Mouse (Mus musculus): Measurements from ENCODE around the gene Tpte. TPM values are rescaled to one million over a fixed set of nuclear protein-coding genes. Genes with fewer than 3 reads are reported as not detected.

The Tpte gene
- total and polyA plus RNA-seq, 3 experiments: not detected

- TF ChIP-seq TBP (IDR thresholded peaks at IDR 0.05; ENCODE audit: low read depth, low read length) (no peak), UBTF (IDR thresholded peaks at IDR 0.05; ENCODE audit: borderline replicate concordance, insufficient read depth, low read depth, low read length) (no peak), USF2 (IDR thresholded peaks at IDR 0.05; ENCODE audit: borderline replicate concordance in 1 of 2, insufficient read depth in 1 of 2, low read depth in 1 of 2, low read length in 2 of 2) (no peak), KAT2A (conservative IDR thresholded peaks at IDR 0.05; ENCODE audit: low read depth, low read length) (no peak), JUND (IDR thresholded peaks at IDR 0.05; ENCODE audit: low read depth, low read length) (no peak), RCOR1 (IDR thresholded peaks at IDR 0.05; ENCODE audit: low read depth, low read length) (no peak), POLR2AphosphoS2 (IDR thresholded peaks at IDR 0.05; ENCODE audit: low read length) (no peak), GABPA (IDR thresholded peaks at IDR 0.05; ENCODE audit: low read depth, low read length) (no peak), MAZ (IDR thresholded peaks at IDR 0.05; ENCODE audit: low read depth, low read length) (no peak), GATA1 (IDR thresholded peaks at IDR 0.05; ENCODE audit: low read depth, low read length) (no peak)
- H3K4me1 ChIP-seq (ENCODE audit: control insufficient read depth in 1 of 2, insufficient read depth in 2 of 2, low read length in 2 of 2): no peaks in the 10 kb centered on the region
- no peaks in the 10 kb centered on the region for H3K27me3 ChIP-seq (ENCODE audit: control insufficient read depth in 1 of 2, insufficient read depth in 2 of 2, low read length in 2 of 2)
Observed at GRCm38 (mm10) chr8:22335426-22335825, 52.2 kb downstream of the Tpte start.

GRCm38 (mm10) chr8:22359359-22359758 is 76.1 kb downstream of the Tpte start:
- Histone ChIP-seq H3K9me3 (replicated peaks; ENCODE audit: insufficient read depth, low read length) (no peaks in the 10 kb centered on the region), H3K36me3 (ENCODE audit: control insufficient read depth in 1 of 2, insufficient read depth in 2 of 2, low read length in 2 of 2) (no peaks in the 10 kb centered on the region), H3K9ac (ENCODE audit: control insufficient read depth, low read depth, low read length, poor library complexity, severe bottlenecking) (no peak overlapping the region), H3K27ac (ENCODE audit: control insufficient read depth, low read depth, low read length) (no peak overlapping the region), H3K27me3 (ENCODE audit: control insufficient read depth in 1 of 2, insufficient read depth in 2 of 2, low read length in 2 of 2) (peaks cover 0 to 1% of the 10 kb centered on the region in 2 experiments; a peak in 2 of 4 replicates), H3K4me1 (ENCODE audit: control insufficient read depth in 1 of 2, insufficient read depth in 2 of 2, low read length in 2 of 2) (no peaks in the 10 kb centered on the region), H3K79me2 (ENCODE audit: control insufficient read depth, insufficient read depth, low read length, poor library complexity) (no peaks in the 10 kb centered on the region; the same call in 1 of the 2 replicates), H3K4me3 (ENCODE audit: control insufficient read depth in 1 of 2, insufficient read depth in 1 of 2, low read depth in 2 of 2, low read length in 2 of 2) (no peak overlapping the region)
- no peak for TF ChIP-seq ZC3H11A (IDR thresholded peaks at IDR 0.05; ENCODE audit: low read depth, low read length)
- TF ChIP-seq POLR2A (IDR thresholded peaks at IDR 0.05; ENCODE audit: control insufficient read depth in 1 of 2, insufficient read depth in 1 of 2, low read depth in 1 of 2, low read length in 2 of 2, poor library complexity in 1 of 2): no peak
- TF ChIP-seq RAD21 (IDR thresholded peaks at IDR 0.05; ENCODE audit: low read depth, low read length): no peak
- TF ChIP-seq POLR2AphosphoS5 (IDR thresholded peaks at IDR 0.05; ENCODE audit: borderline replicate concordance, low read depth, low read length): no peak
- TF ChIP-seq MYC (IDR thresholded peaks at IDR 0.05; ENCODE audit: low read depth, low read length): no peak
- TF ChIP-seq MAFK (IDR thresholded peaks at IDR 0.05; ENCODE audit: borderline replicate concordance, low read depth, low read length): no peak
- TF ChIP-seq E2F4 (IDR thresholded peaks at IDR 0.05; ENCODE audit: borderline replicate concordance, low read depth, low read length): no peak
- TF ChIP-seq JUND (IDR thresholded peaks at IDR 0.05; ENCODE audit: low read depth, low read length): no peak
- TF ChIP-seq USF1 (IDR thresholded peaks at IDR 0.05; ENCODE audit: low read depth, low read length): no peak
- TF ChIP-seq ELF1 (IDR thresholded peaks at IDR 0.05; ENCODE audit: low read depth, low read length): no peak
- no peak for TF ChIP-seq USF2 (IDR thresholded peaks at IDR 0.05; ENCODE audit: borderline replicate concordance in 1 of 2, insufficient read depth in 1 of 2, low read depth in 1 of 2, low read length in 2 of 2)
- no peak for TF ChIP-seq UBTF (IDR thresholded peaks at IDR 0.05; ENCODE audit: borderline replicate concordance, insufficient read depth, low read depth, low read length)
- no peak for TF ChIP-seq BHLHE40 (IDR thresholded peaks at IDR 0.05; ENCODE audit: borderline replicate concordance, low read depth, low read length)
- no peak for TF ChIP-seq MXI1 (IDR thresholded peaks at IDR 0.05; ENCODE audit: low read depth, low read length)
- TF ChIP-seq GABPA (IDR thresholded peaks at IDR 0.05; ENCODE audit: low read depth, low read length): no peak
- TF ChIP-seq ZMIZ1 (IDR thresholded peaks at IDR 0.05; ENCODE audit: low read depth, low read length): no peak
- no peak for TF ChIP-seq ZKSCAN1 (IDR thresholded peaks at IDR 0.05; ENCODE audit: low read depth, low read length)
- no peak for TF ChIP-seq ZNF384 (IDR thresholded peaks at IDR 0.05; ENCODE audit: low read depth, low read length)
- TF ChIP-seq EP300 (IDR thresholded peaks at IDR 0.05; ENCODE audit: low read depth in 1 of 2, low read length in 2 of 2): no peak
- TF ChIP-seq ETS1 (IDR thresholded peaks at IDR 0.05; ENCODE audit: low read depth, low read length): no peak
- no peak for DNase-seq (ENCODE audit: low read depth, low spot score)

More at GRCm38 (mm10) chr8:22335426-22335825, 52.2 kb downstream of the Tpte start:
- Histone ChIP-seq H3K79me2 (ENCODE audit: control insufficient read depth, insufficient read depth, low read length, poor library complexity) (no peaks in the 10 kb centered on the region), H3K27ac (ENCODE audit: control insufficient read depth, low read depth, low read length) (no peak overlapping the region), H3K9me3 (replicated peaks; ENCODE audit: insufficient read depth, low read length) (no peaks in the 10 kb centered on the region), H3K9ac (ENCODE audit: control insufficient read depth, low read depth, low read length, poor library complexity, severe bottlenecking) (no peak overlapping the region), H3K36me3 (ENCODE audit: control insufficient read depth in 1 of 2, insufficient read depth in 2 of 2, low read length in 2 of 2) (no peaks in the 10 kb centered on the region), H3K4me3 (ENCODE audit: control insufficient read depth in 1 of 2, insufficient read depth in 1 of 2, low read depth in 2 of 2, low read length in 2 of 2) (no peak overlapping the region)
- DNase-seq (ENCODE audit: low read depth, low spot score): no peak

All from MEL (cell line).